Mouse (Mus musculus): Measurements from ENCODE around the gene Cpeb3. TPM values are rescaled to one million over a fixed set of nuclear protein-coding genes. Genes with fewer than 3 reads are reported as not detected.

Cpeb3 gene
- 1.8 and 1.9 TPM in 2 replicates for total RNA-seq (2012; rRNA removed)

- in situ Hi-C loops (cut with MboI; ENCODE audit: low sequenced_read_pairs in 2 of 2, unreplicated experiment in 2 of 2), result no loop called here
- H3K36me3 ChIP-seq (ENCODE audit: control insufficient read depth, insufficient read depth, low read length, poor library complexity, severe bottlenecking), result peaks cover 5% of the 10 kb centered on the region
- TF ChIP-seq CHD2 (IDR thresholded peaks at IDR 0.05; ENCODE audit: low read depth, low read length) (no peak), ZNF384 (IDR thresholded peaks at IDR 0.05; ENCODE audit: low read depth, low read length) (no peak), HCFC1 (IDR thresholded peaks at IDR 0.05; ENCODE audit: borderline replicate concordance, insufficient read depth, low read length) (no peak), ZC3H11A (IDR thresholded peaks at IDR 0.05; ENCODE audit: borderline replicate concordance, low read depth, low read length) (no peak), MAFK (IDR thresholded peaks at IDR 0.05; ENCODE audit: insufficient read depth, low read depth, low read length) (no peak)
- peak within 1 kb of the TSS; percentile 56 for H3K27ac ChIP-seq (ENCODE audit: insufficient read depth, low read depth, low read length, poor library complexity, severe bottlenecking)
- H3K4me1 ChIP-seq (ENCODE audit: control insufficient read depth in 2 of 2, insufficient read depth in 2 of 2, low read length in 2 of 2, poor library complexity in 1 of 2), result peaks cover 0 to 8% of the 10 kb centered on the region in 2 experiments; a peak in 2 of 4 replicates
- DNase-seq (ENCODE audit: low read depth, low spot score), result peak; percentile 40
- peak within 1 kb of the TSS; percentile 95 for H3K4me3 ChIP-seq (ENCODE audit: insufficient read depth in 1 of 2, low read depth in 1 of 2, low read length in 2 of 2, poor library complexity in 1 of 2, severe bottlenecking in 1 of 2)
- H3K9ac ChIP-seq (ENCODE audit: insufficient read depth, low read depth, low read length, poor library complexity, severe bottlenecking), result peak within 1 kb of the TSS; percentile 96
- no peaks in the 10 kb centered on the region for H3K9me3 ChIP-seq (ENCODE audit: control insufficient read depth, insufficient read depth, low read depth, low read length)
Observed at GRCm38 (mm10) chr19:37208176-37208755, at the start of gene Cpeb3. TSS of gene Cpeb3 (minus strand) at chr19:37208601.

- Histone ChIP-seq H3K4me3 (ENCODE audit: insufficient read depth in 1 of 2, low read depth in 1 of 2, low read length in 2 of 2, poor library complexity in 1 of 2, severe bottlenecking in 1 of 2) (no peak overlapping the region), H3K36me3 (ENCODE audit: control insufficient read depth, insufficient read depth, low read length, poor library complexity, severe bottlenecking) (no peaks in the 10 kb centered on the region), H3K4me1 (ENCODE audit: control insufficient read depth in 2 of 2, insufficient read depth in 2 of 2, low read length in 2 of 2, poor library complexity in 1 of 2) (peaks cover 0 to 6% of the 10 kb centered on the region in 2 experiments; a peak in 1 of 4 replicates), H3K27ac (ENCODE audit: insufficient read depth, low read depth, low read length, poor library complexity, severe bottlenecking) (no peak overlapping the region), H3K9ac (ENCODE audit: insufficient read depth, low read depth, low read length, poor library complexity, severe bottlenecking) (no peak overlapping the region), H3K9me3 (ENCODE audit: control insufficient read depth, insufficient read depth, low read depth, low read length) (no peaks in the 10 kb centered on the region)
- TF ChIP-seq ZC3H11A (IDR thresholded peaks at IDR 0.05; ENCODE audit: borderline replicate concordance, low read depth, low read length), result no peak
- TF ChIP-seq CHD2 (IDR thresholded peaks at IDR 0.05; ENCODE audit: low read depth, low read length), result no peak
- TF ChIP-seq MAFK (IDR thresholded peaks at IDR 0.05; ENCODE audit: insufficient read depth, low read depth, low read length), result no peak
- no peak for TF ChIP-seq HCFC1 (IDR thresholded peaks at IDR 0.05; ENCODE audit: borderline replicate concordance, insufficient read depth, low read length)
- TF ChIP-seq ZNF384 (IDR thresholded peaks at IDR 0.05; ENCODE audit: low read depth, low read length), result no peak
- in situ Hi-C loops (cut with MboI; ENCODE audit: low sequenced_read_pairs in 2 of 2, unreplicated experiment in 2 of 2), result loop anchor here in 1 of 2 experiments (25.0 kb wide), 1 partner anchor 193 kb away; no protein-coding TSS in a partner anchor
- no peak for DNase-seq (ENCODE audit: low read depth, low spot score)
Observed at GRCm38 (mm10) chr19:37255321-37255720, 46.9 kb upstream of the Cpeb3 start.

GRCm38 (mm10) chr19:37252104-37252503 is 43.7 kb upstream of the Cpeb3 start:
- no peak for TF ChIP-seq ZNF384 (IDR thresholded peaks at IDR 0.05; ENCODE audit: low read depth, low read length)
- TF ChIP-seq MAFK (IDR thresholded peaks at IDR 0.05; ENCODE audit: insufficient read depth, low read depth, low read length), result no peak
- TF ChIP-seq HCFC1 (IDR thresholded peaks at IDR 0.05; ENCODE audit: borderline replicate concordance, insufficient read depth, low read length), result no peak
- TF ChIP-seq ZC3H11A (IDR thresholded peaks at IDR 0.05; ENCODE audit: borderline replicate concordance, low read depth, low read length), result no peak
- no peak overlapping the region for H3K27ac ChIP-seq (ENCODE audit: insufficient read depth, low read depth, low read length, poor library complexity, severe bottlenecking)
- H3K9me3 ChIP-seq (ENCODE audit: control insufficient read depth, insufficient read depth, low read depth, low read length), result no peaks in the 10 kb centered on the region
- peak overlapping the region in 1 of 2 experiments; percentile 61; a peak in 3 of 4 replicates for H3K4me3 ChIP-seq (ENCODE audit: insufficient read depth in 1 of 2, low read depth in 1 of 2, low read length in 2 of 2, poor library complexity in 1 of 2, severe bottlenecking in 1 of 2)
- in situ Hi-C loops (cut with MboI; ENCODE audit: low sequenced_read_pairs in 2 of 2, unreplicated experiment in 2 of 2), result loop anchor here in 1 of 2 experiments (25.0 kb wide), 1 partner anchor 190 kb away; no protein-coding TSS in a partner anchor
- DNase-seq (ENCODE audit: low read depth, low spot score), result peak; percentile 42
- H3K9ac ChIP-seq (ENCODE audit: insufficient read depth, low read depth, low read length, poor library complexity, severe bottlenecking), result no peak overlapping the region
- H3K4me1 ChIP-seq (ENCODE audit: control insufficient read depth in 2 of 2, insufficient read depth in 2 of 2, low read length in 2 of 2, poor library complexity in 1 of 2), result peaks cover 0 to 5% of the 10 kb centered on the region in 2 experiments; a peak in 1 of 4 replicates
- H3K36me3 ChIP-seq (ENCODE audit: control insufficient read depth, insufficient read depth, low read length, poor library complexity, severe bottlenecking), result no peaks in the 10 kb centered on the region

GRCm38 (mm10) chr19:37248199-37248598 is 39.8 kb upstream of the Cpeb3 start:
- no peak for TF ChIP-seq MAFK (IDR thresholded peaks at IDR 0.05; ENCODE audit: insufficient read depth, low read depth, low read length)
- TF ChIP-seq CHD2 (IDR thresholded peaks at IDR 0.05; ENCODE audit: low read depth, low read length), result no peak
- TF ChIP-seq ZNF384 (IDR thresholded peaks at IDR 0.05; ENCODE audit: low read depth, low read length), result no peak
- no peak for TF ChIP-seq ZC3H11A (IDR thresholded peaks at IDR 0.05; ENCODE audit: borderline replicate concordance, low read depth, low read length)
- TF ChIP-seq HCFC1 (IDR thresholded peaks at IDR 0.05; ENCODE audit: borderline replicate concordance, insufficient read depth, low read length), result no peak
- DNase-seq (ENCODE audit: low read depth, low spot score), result no peak
- Histone ChIP-seq H3K36me3 (ENCODE audit: control insufficient read depth, insufficient read depth, low read length, poor library complexity, severe bottlenecking) (no peaks in the 10 kb centered on the region), H3K4me3 (ENCODE audit: insufficient read depth in 1 of 2, low read depth in 1 of 2, low read length in 2 of 2, poor library complexity in 1 of 2, severe bottlenecking in 1 of 2) (no peak overlapping the region), H3K9ac (ENCODE audit: insufficient read depth, low read depth, low read length, poor library complexity, severe bottlenecking) (no peak overlapping the region), H3K9me3 (ENCODE audit: control insufficient read depth, insufficient read depth, low read depth, low read length) (no peaks in the 10 kb centered on the region), H3K4me1 (ENCODE audit: control insufficient read depth in 2 of 2, insufficient read depth in 2 of 2, low read length in 2 of 2, poor library complexity in 1 of 2) (peaks cover 0 to 5% of the 10 kb centered on the region in 2 experiments; a peak in 1 of 4 replicates), H3K27ac (ENCODE audit: insufficient read depth, low read depth, low read length, poor library complexity, severe bottlenecking) (no peak overlapping the region)
- in situ Hi-C loops (cut with MboI; ENCODE audit: low sequenced_read_pairs in 2 of 2, unreplicated experiment in 2 of 2), result no loop called here

All from ES-E14 (cell line).